Comparison of ENCODE assay signal across 8 mouse cellular contexts in genomic region chr14:36863877-36864489, GRCm38 (mm10).
A peak's percentile ranks its signal among the peaks of the same experiment; 100 is the strongest.
DNase-seq lines count a peak whose midpoint lies in the region; ATAC-seq and TF ChIP-seq lines count a peak whose summit lies in the region.

No protein-coding gene starts in this region.

- 27% methylated on average over 15 of the region's 15 CpGs for WGBS in forebrain, embryonic 11.5 days
- 18% methylated on average over 15 of the region's 15 CpGs for WGBS in heart, embryonic 16.5 days
- 13% methylated on average over 15 of the region's 15 CpGs for WGBS in liver, embryonic 14.5 days (ENCODE audit: insufficient replicate concordance)
- 26% methylated on average over 15 of the region's 15 CpGs for WGBS in stomach, embryonic 15.5 days

- no peaks in the 10 kb centered on the region for H3K36me3 ChIP-seq in CH12.LX (replicated peaks in 1 of 2; ENCODE audit: control insufficient read depth in 1 of 2, insufficient read depth in 1 of 2, low read length in 1 of 2)
- H3K36me3 ChIP-seq in forebrain, embryonic 11.5 days (ENCODE audit: control insufficient read depth, insufficient read depth, low read length), result no peaks in the 10 kb centered on the region
- no peaks in the 10 kb centered on the region for H3K36me3 ChIP-seq in heart, embryonic 16.5 days (ENCODE audit: control insufficient read depth, insufficient read depth)
- H3K36me3 ChIP-seq in liver, embryonic 14.5 days (replicated peaks; ENCODE audit: control insufficient read depth, insufficient read depth, low read depth), result no peaks in the 10 kb centered on the region
- no peaks in the 10 kb centered on the region for H3K36me3 ChIP-seq in stomach, embryonic 15.5 days

- no peaks in the 10 kb centered on the region for H3K27me3 ChIP-seq in CH12.LX (replicated peaks)
- no peaks in the 10 kb centered on the region for H3K27me3 ChIP-seq in forebrain, embryonic 11.5 days (ENCODE audit: control insufficient read depth, insufficient read depth, low read length)
- no peaks in the 10 kb centered on the region for H3K27me3 ChIP-seq in heart, embryonic 16.5 days (ENCODE audit: control insufficient read depth, insufficient read depth, low read length)
- no peaks in the 10 kb centered on the region for H3K27me3 ChIP-seq in liver, embryonic 14.5 days (ENCODE audit: control insufficient read depth, insufficient read depth, low read length)
- H3K27me3 ChIP-seq in stomach, embryonic 15.5 days (replicated peaks), result no peaks in the 10 kb centered on the region

- TF ChIP-seq RAD21 in CH12.LX (IDR thresholded peaks at IDR 0.05; ENCODE audit: low read depth, low read length), result peak; percentile 61

- dilution Hi-C loops in CH12.LX (cut with MboI; ENCODE audit: extremely low pct_ligation_motif_present, extremely low pct_unique_long_range_greater_than_20kb, low sequenced_read_pairs), result no loop called here

- peak; percentile 39; the same call in 1 of the 2 replicates for TF ChIP-seq EP300 in CH12.LX (IDR thresholded peaks at IDR 0.05; ENCODE audit: low read length)
- no peak for TF ChIP-seq EP300 in liver, embryonic 14.5 days (IDR thresholded peaks at IDR 0.05; ENCODE audit: low read depth)

- peak overlapping the region; percentile 47 to 56 (median 53) for H3K4me3 ChIP-seq in CH12.LX (replicated peaks in 1 of 3; ENCODE audit: low read depth in 2 of 3, low read length in 2 of 3, poor library complexity in 1 of 3)
- no peak overlapping the region for H3K4me3 ChIP-seq in forebrain, embryonic 11.5 days (ENCODE audit: low read depth, low read length)
- H3K4me3 ChIP-seq in heart, embryonic 16.5 days (ENCODE audit: low read length), result peak overlapping the region; percentile 46
- peak overlapping the region; percentile 40 to 57 for H3K4me3 ChIP-seq in liver, embryonic 14.5 days (ENCODE audit: insufficient read depth in 1 of 2, low read depth in 2 of 2, low read length in 2 of 2)
- peak overlapping the region; percentile 26; the same call in 1 of the 2 replicates for H3K4me3 ChIP-seq in stomach, embryonic 15.5 days (replicated peaks)

- ATAC-seq in forebrain, embryonic 11.5 days (replicated peaks; ENCODE audit: low FRiP score), result peak; percentile 26; the same call in 1 of the 2 replicates
- peak; percentile 29 for ATAC-seq in heart, embryonic 16.5 days (replicated peaks; ENCODE audit: extremely low read depth, insufficient read depth, low FRiP score)
- peak; percentile 65; the same call in 1 of the 2 replicates for ATAC-seq in liver, embryonic 14.5 days (ENCODE audit: insufficient read depth)
- ATAC-seq in stomach, embryonic 15.5 days (ENCODE audit: insufficient read depth, low FRiP score, low read depth), result peak; percentile 51; the same call in 1 of the 2 replicates

- H3K4me2 ChIP-seq in CH12.LX (ENCODE audit: insufficient read depth, low read depth, poor library complexity, severe bottlenecking), result peak overlapping the region; percentile 74
- H3K4me2 ChIP-seq in forebrain, embryonic 11.5 days (ENCODE audit: low read depth, low read length, severe bottlenecking), result peak overlapping the region; percentile 20; the same call in 1 of the 2 replicates
- peak overlapping the region; percentile 65 for H3K4me2 ChIP-seq in heart, embryonic 16.5 days (ENCODE audit: low read depth, low read length)
- peak overlapping the region; percentile 64 for H3K4me2 ChIP-seq in liver, embryonic 14.5 days (ENCODE audit: low read depth)
- H3K4me2 ChIP-seq in stomach, embryonic 15.5 days, result peak overlapping the region; percentile 56

- H3K27ac ChIP-seq in CH12.LX (ENCODE audit: insufficient read depth, low read depth), result peak overlapping the region; percentile 21
- H3K27ac ChIP-seq in forebrain, embryonic 11.5 days (ENCODE audit: low read depth, low read length), result no peak overlapping the region
- no peak overlapping the region for H3K27ac ChIP-seq in heart, embryonic 16.5 days (ENCODE audit: low read length)
- H3K27ac ChIP-seq in liver, embryonic 14.5 days, result no peak overlapping the region
- H3K27ac ChIP-seq in stomach, embryonic 15.5 days, result no peak overlapping the region

- in situ Hi-C loops in CH12.LX (cut with MboI; ENCODE audit: low pct_ligation_motif_present, low pct_unique_long_range_greater_than_20kb, low sequenced_read_pairs), result loop anchor here (5.0 to 25.0 kb wide), 3 partner anchors 71 to 273 kb away; partner anchors contain the start of gene Ghitm

- H3K79me2 ChIP-seq in CH12.LX (replicated peaks; ENCODE audit: control insufficient read depth, extremely low read depth, insufficient read depth, poor library complexity, severe bottlenecking), result no peaks in the 10 kb centered on the region

- no peaks in the 10 kb centered on the region for H3K9me3 ChIP-seq in CH12.LX (replicated peaks; ENCODE audit: low read length)
- H3K9me3 ChIP-seq in forebrain, embryonic 11.5 days (ENCODE audit: control insufficient read depth, low read length), result no peaks in the 10 kb centered on the region
- H3K9me3 ChIP-seq in heart, embryonic 16.5 days (replicated peaks; ENCODE audit: control insufficient read depth, low read length), result no peaks in the 10 kb centered on the region
- H3K9me3 ChIP-seq in liver, embryonic 14.5 days (ENCODE audit: control insufficient read depth, low read length), result no peaks in the 10 kb centered on the region
- no peaks in the 10 kb centered on the region for H3K9me3 ChIP-seq in stomach, embryonic 15.5 days

- TF ChIP-seq POLR2A in CH12.LX (IDR thresholded peaks at IDR 0.05; ENCODE audit: low read depth, low read length), result 0 out of 2 replicates have a peak, but pooled peaks have one; percentile 35

- DNase-seq in CH12.LX (ENCODE audit: extremely low read depth), result peak; percentile 90
- DNase-seq in c-Kit-positive CD71-negative TER-119-negative erythroid progenitor cells, embryonic 14.5 days (ENCODE audit: low read depth), result peak; percentile 63
- peak; percentile 92 for DNase-seq in forebrain, embryonic 11.5 days (ENCODE audit: low spot score)
- DNase-seq in kidney, postnatal 36 days, result peak; percentile 87 to 97
- peak; percentile 9 to 56 (median 11) for DNase-seq in liver, embryonic 14.5 days (ENCODE audit: low read depth in 3 of 3, low spot score in 3 of 3)
- DNase-seq in neural tube, embryonic 10.5 days (ENCODE audit: extremely low spot score, low spot score), result peak; percentile 89

- peaks cover 4 to 28% of the 10 kb centered on the region in 2 experiments; a peak in 3 of 4 replicates for H3K4me1 ChIP-seq in CH12.LX (ENCODE audit: control insufficient read depth in 1 of 2, insufficient read depth in 2 of 2)
- no peaks in the 10 kb centered on the region for H3K4me1 ChIP-seq in forebrain, embryonic 11.5 days (replicated peaks; ENCODE audit: control insufficient read depth, insufficient read depth, low read length)
- no peaks in the 10 kb centered on the region for H3K4me1 ChIP-seq in heart, embryonic 16.5 days (ENCODE audit: control insufficient read depth, insufficient read depth, low read length)
- H3K4me1 ChIP-seq in liver, embryonic 14.5 days (replicated peaks; ENCODE audit: control insufficient read depth in 2 of 2, insufficient read depth in 2 of 2, low read length in 1 of 2), result no peaks in the 10 kb centered on the region; a peak in 1 of 4 replicates
- H3K4me1 ChIP-seq in stomach, embryonic 15.5 days, result no peaks in the 10 kb centered on the region

- TF ChIP-seq CTCF in CH12.LX (conservative IDR thresholded peaks at IDR 0.05 in 1 of 2, IDR thresholded peaks at IDR 0.05 in 1 of 2; ENCODE audit: low read depth in 2 of 2, low read length in 2 of 2), result peak; percentile 81 to 89
- peak; percentile 97 for TF ChIP-seq CTCF in liver, embryonic 14.5 days (IDR thresholded peaks at IDR 0.05; ENCODE audit: low read depth)

- H3K9ac ChIP-seq in CH12.LX (ENCODE audit: insufficient read depth, low read depth), result peak overlapping the region; percentile 45; the same call in 1 of the 2 replicates
- H3K9ac ChIP-seq in forebrain, embryonic 11.5 days (ENCODE audit: low read length), result no peak overlapping the region
- H3K9ac ChIP-seq in heart, embryonic 16.5 days (ENCODE audit: low read length), result peak overlapping the region; percentile 51
- 0 out of 2 replicates have a peak overlapping the region, but pooled peaks have one; percentile 33 for H3K9ac ChIP-seq in liver, embryonic 14.5 days (replicated peaks)
- no peak overlapping the region for H3K9ac ChIP-seq in stomach, embryonic 15.5 days

TF ChIP-seq in CH12.LX, 34 proteins besides CTCF, POLR2A, EP300 and RAD21 (continues in another document):
- TF ChIP-seq MAFK (IDR thresholded peaks at IDR 0.05; ENCODE audit: insufficient replicate concordance, low read length) (0 out of 2 replicates have a peak, but pooled peaks have one; percentile 28), KAT2A (IDR thresholded peaks at IDR 0.05; ENCODE audit: insufficient replicate concordance, low read length) (0 out of 2 replicates have a peak, but pooled peaks have one; percentile 41), SIN3A (IDR thresholded peaks at IDR 0.05; ENCODE audit: low read length) (peak; percentile 89), USF2 (conservative IDR thresholded peaks at IDR 0.05; ENCODE audit: low read depth, low read length) (peak; percentile 75), ZMIZ1 (IDR thresholded peaks at IDR 0.05; ENCODE audit: low read depth, low read length) (0 out of 2 replicates have a peak, but pooled peaks have one; percentile 52), TCF12 (IDR thresholded peaks at IDR 0.05; ENCODE audit: low read depth, low read length) (peak; percentile 71; the same call in 1 of the 2 replicates), E2F4 (IDR thresholded peaks at IDR 0.05; ENCODE audit: insufficient replicate concordance, low read depth, low read length) (no peak), NRF1 (IDR thresholded peaks at IDR 0.05; ENCODE audit: low read depth, low read length) (peak; percentile 18; the same call in 1 of the 2 replicates), MAX (IDR thresholded peaks at IDR 0.05; ENCODE audit: low read length) (peak; percentile 94), BHLHE40 (IDR thresholded peaks at IDR 0.05; ENCODE audit: low read depth, low read length) (peak; percentile 92), NELFE (IDR thresholded peaks at IDR 0.05; ENCODE audit: low read depth, low read length) (peak; percentile 58; the same call in 1 of the 2 replicates), JUN (IDR thresholded peaks at IDR 0.05; ENCODE audit: insufficient read depth, low read depth, low read length) (no peak), MXI1 (IDR thresholded peaks at IDR 0.05; ENCODE audit: low read depth, low read length) (peak; percentile 86), ZNF384 (IDR thresholded peaks at IDR 0.05; ENCODE audit: low read depth, low read length) (0 out of 2 replicates have a peak, but pooled peaks have one; percentile 14), TBP (conservative IDR thresholded peaks at IDR 0.05; ENCODE audit: low read depth, low read length) (no peak), MYC (IDR thresholded peaks at IDR 0.05; ENCODE audit: low read depth, low read length) (peak; percentile 92), ETS1 (conservative IDR thresholded peaks at IDR 0.05; ENCODE audit: low read depth, low read length) (peak; percentile 49; the same call in 1 of the 2 replicates), SMC3 (IDR thresholded peaks at IDR 0.05; ENCODE audit: low read depth, low read length) (peak; percentile 76), ZC3H11A (IDR thresholded peaks at IDR 0.05; ENCODE audit: low read depth, low read length) (no peak), ZKSCAN1 (IDR thresholded peaks at IDR 0.05; ENCODE audit: borderline replicate concordance, low read depth, low read length) (peak; percentile 32; the same call in 1 of the 2 replicates)

Comparison
In these comparisons a context has a peak if more than half of its experiments do, and no peak if none do; other contexts are left out.
1. DNase-seq: peak in every context shown above with its lines; median percentile 92 in forebrain, embryonic 11.5 days; 92 in kidney, postnatal 36 days; 90 in CH12.LX; 89 in neural tube, embryonic 10.5 days; 63 in c-Kit-positive CD71-negative TER-119-negative erythroid progenitor cells, embryonic 14.5 days; 11 in liver, embryonic 14.5 days.
2. H3K4me2 ChIP-seq: peak in every context shown above with its lines; median percentile 74 in CH12.LX; 65 in heart, embryonic 16.5 days; 64 in liver, embryonic 14.5 days; 56 in stomach, embryonic 15.5 days; 20 in forebrain, embryonic 11.5 days.
3. H3K9ac ChIP-seq: peak in CH12.LX (single experiment), heart, embryonic 16.5 days (single experiment) and liver, embryonic 14.5 days (single experiment); none in forebrain, embryonic 11.5 days (single experiment) and stomach, embryonic 15.5 days (single experiment).
4. Peak in every context shown above with its lines, with median percentiles within 50 percentile points of each other: ATAC-seq.